Mouse (Mus musculus) kidney, adult 2 months (tissue): ENCODE data around the gene Tipin. TPM values are rescaled to one million over a fixed set of nuclear protein-coding genes. Genes with fewer than 3 reads are reported as not detected.
"Not testable (repeated sequence)": the region's sequence is repeated elsewhere in the genome, so short reads cannot be mapped to it uniquely, and the experiment has no call there.

Experiments
- DNase-seq: peaks from one replicate; pipeline ENCODE4 v3.0.0; 2021
- H3K27ac ChIP-seq: fragments of 200-500 bp; 2 replicates; pipeline ENCODE4 v1.5.1; 2012; ENCODE audit warnings: low read depth, low read length, control low read depth, inconsistent platforms; ENCODE audit not compliant: insufficient read depth
- H3K27me3 ChIP-seq: fragments of 200-500 bp; replicated peaks from 2 replicates; pipeline ENCODE4 v1.6.1; 2012; ENCODE audit warnings: mild to moderate bottlenecking, moderate library complexity, low read length, inconsistent platforms; ENCODE audit not compliant: control insufficient read depth, insufficient read depth
- H3K36me3 ChIP-seq: fragments of 200-500 bp; 2 replicates; pipeline ENCODE4 v1.6.1; 2012; ENCODE audit warnings: mild to moderate bottlenecking, moderate library complexity, low read length, inconsistent platforms; ENCODE audit not compliant: control insufficient read depth, insufficient read depth
- H3K4me1 ChIP-seq: fragments of 200-500 bp; 2 replicates; pipeline ENCODE4 v1.6.1; 2011; ENCODE audit warnings: low read length; ENCODE audit not compliant: control insufficient read depth, insufficient read depth
- H3K4me3 ChIP-seq: fragments of 200-500 bp; 2 replicates; pipeline ENCODE4 v1.5.1; 2011; ENCODE audit warnings: mild to moderate bottlenecking, low read depth, low read length, control low read depth; ENCODE audit not compliant: insufficient read depth
- CTCF ChIP-seq: fragments of 200-500 bp; conservative IDR thresholded peaks from 2 replicates; pipeline ENCODE4 v1.5.1; 2011; ENCODE audit warnings: low read depth, mild to moderate bottlenecking, control low read depth, low read length, moderate library complexity, mixed read lengths; ENCODE audit not compliant: insufficient read depth, insufficient read length
- POLR2A ChIP-seq: fragments of 200-500 bp; IDR thresholded peaks from one replicate; pipeline ENCODE4 v1.6.1; 2011; ENCODE audit warnings: low read depth, low read length, control low read depth
- WGBS: fragments of 180-500 bp; shearing (Covaris S2); methylation state at CpG from one replicate; pipeline ENCODE4 v1.1.7; 2018; 5-methylcytosine and 5-hydroxymethylcytosine counted together
- polyA plus RNA-seq: library from polyadenylated mRNA; depleted of rRNA; stranded (reverse); fragments of >200 nt; gene quantifications from 2 replicates; pipeline ENCODE4 v1.2.3, GENCODE M21; 2012

Gene Tipin
- polyA plus RNA-seq, 1 experiment, result 5.5 TPM

- TF ChIP-seq CTCF, result no peak
- no peak for TF ChIP-seq POLR2A
- Histone ChIP-seq H3K27me3 (no peaks in the 10 kb centered on the region), H3K27ac (no peak overlapping the region), H3K4me3 (no peak overlapping the region), H3K4me1 (no peaks in the 10 kb centered on the region; the same call in 1 of the 2 replicates), H3K36me3 (no peaks in the 10 kb centered on the region)
- DNase-seq, result no peak
- WGBS, result 37% methylated on average over 5 of the region's 5 CpGs
These were observed 1.1 kb downstream of the Tipin start for GRCm38 (mm10) chr9:64282404-64282987.

- not testable (repeated sequence) for H3K4me1 ChIP-seq, H3K27ac ChIP-seq, H3K27me3 ChIP-seq, DNase-seq, H3K4me3 ChIP-seq, H3K36me3 ChIP-seq
- 87% methylated on average over 4 of the region's 4 CpGs for WGBS
These were observed 21.7 kb downstream of the Tipin start for GRCm38 (mm10) chr9:64303086-64303485.

- TF ChIP-seq CTCF (no peak), POLR2A (no peak)
- H3K27me3 ChIP-seq, result no peaks in the 10 kb centered on the region
- WGBS, result 77% methylated on average over 6 of the region's 6 CpGs
These were observed 25.3 kb downstream of the Tipin start for GRCm38 (mm10) chr9:64306476-64307312.

GRCm38 (mm10) chr9:64310996-64311785 lies 29.8 kb downstream of the Tipin start:
- H3K4me3 ChIP-seq, result no peak overlapping the region
- no peak overlapping the region for H3K27ac ChIP-seq
- H3K4me1 ChIP-seq, result no peaks in the 10 kb centered on the region
- TF ChIP-seq CTCF, result peak; percentile 36; the same call in 1 of the 2 replicates
- TF ChIP-seq POLR2A, result no peak
- WGBS, result 55% methylated on average over 16 of the region's 16 CpGs
- H3K36me3 ChIP-seq, result peaks cover 3% of the 10 kb centered on the region; the same call in 1 of the 2 replicates
- no peaks in the 10 kb centered on the region for H3K27me3 ChIP-seq
- DNase-seq, result peak; percentile 61

More at GRCm38 (mm10) chr9:64306476-64307312, 25.3 kb downstream of the Tipin start:
- no peak overlapping the region for H3K4me3 ChIP-seq
- H3K27ac ChIP-seq, result no peak overlapping the region
- peaks cover 1% of the 10 kb centered on the region; the same call in 1 of the 2 replicates for H3K36me3 ChIP-seq
- DNase-seq, result no peak
- no peaks in the 10 kb centered on the region for H3K4me1 ChIP-seq

GRCm38 (mm10) chr9:64312128-64312527 lies 30.7 kb downstream of the Tipin start:
- Histone ChIP-seq H3K27ac (no peak overlapping the region), H3K4me3 (no peak overlapping the region), H3K4me1 (no peaks in the 10 kb centered on the region), H3K36me3 (peaks cover 3% of the 10 kb centered on the region; the same call in 1 of the 2 replicates), H3K27me3 (no peaks in the 10 kb centered on the region)
- DNase-seq, result no peak
- 0 out of 2 replicates have a peak, but pooled peaks have one; percentile 22 for TF ChIP-seq CTCF
- TF ChIP-seq POLR2A, result no peak
- WGBS, result 55% methylated on average over 1 of the region's 1 CpGs

GRCm38 (mm10) chr9:64314696-64315095 lies 33.3 kb downstream of the Tipin start:
- H3K36me3 ChIP-seq, result peaks cover 1% of the 10 kb centered on the region
- H3K4me3 ChIP-seq, result no peak overlapping the region

More at GRCm38 (mm10) chr9:64314696-64315095, 33.3 kb downstream of the Tipin start:
- no peak for DNase-seq
- Histone ChIP-seq H3K27me3 (no peaks in the 10 kb centered on the region), H3K4me1 (no peaks in the 10 kb centered on the region), H3K27ac (no peak overlapping the region)
- 93% methylated on average over 6 of the region's 6 CpGs for WGBS
- no peak for TF ChIP-seq CTCF
- TF ChIP-seq POLR2A, result no peak
